Mouse (Mus musculus) hindbrain, embryonic 11.5 days (tissue): ENCODE results near the gene Dnajc30. TPM values are rescaled to one million over a fixed set of nuclear protein-coding genes. Genes with fewer than 3 reads are reported as not detected.
"Not testable (repeated sequence)": the region's sequence is repeated elsewhere in the genome, so short reads cannot be mapped to it uniquely, and the experiment has no call there.

Source experiments
- ATAC-seq: fragments of 200-750 bp; cut with Nextera tagmentation; 2 replicates; pipeline ENCODE4 v1.8.0; 2017; ENCODE audit warnings: mild to moderate bottlenecking, moderate TSS enrichment, moderate library complexity; ENCODE audit not compliant: low FRiP score
- DNase-seq: peaks from one replicate; pipeline ENCODE4 v3.0.0-alpha.2; 2015; ENCODE audit warnings: low spot score
- H3K27ac ChIP-seq: fragments of 300-500 bp; sonication (generic); 2 replicates; pipeline ENCODE4 v1.5.1; 2014; ENCODE audit warnings: mild to moderate bottlenecking, low read depth, low read length
- H3K27me3 ChIP-seq: fragments of 300-500 bp; sonication (generic); 2 replicates; pipeline ENCODE4 v1.6.1; 2014; ENCODE audit warnings: mild to moderate bottlenecking, low read length, moderate library complexity, mixed read lengths; ENCODE audit not compliant: control insufficient read depth, insufficient read depth
- H3K36me3 ChIP-seq: fragments of 300-500 bp; sonication (generic); 2 replicates; pipeline ENCODE4 v1.6.1; 2014; ENCODE audit warnings: mild to moderate bottlenecking, low read length, moderate library complexity, mixed read lengths; ENCODE audit not compliant: control insufficient read depth, insufficient read depth
- H3K4me1 ChIP-seq: fragments of 300-500 bp; sonication (generic); replicated peaks from 2 replicates; pipeline ENCODE4 v1.6.1; 2014; ENCODE audit warnings: low read length, mixed read lengths; ENCODE audit not compliant: control insufficient read depth, insufficient read depth
- H3K4me2 ChIP-seq: fragments of 300-500 bp; sonication (generic); replicated peaks from 2 replicates; pipeline ENCODE4 v1.6.1; 2014; ENCODE audit warnings: mild to moderate bottlenecking, low read depth, low read length
- H3K4me3 ChIP-seq: fragments of 300-500 bp; sonication (generic); 2 replicates; pipeline ENCODE4 v1.5.1; 2014; ENCODE audit warnings: low read depth, low read length
- H3K9ac ChIP-seq: fragments of 300-500 bp; sonication (generic); 2 replicates; pipeline ENCODE4 v1.6.1; 2014; ENCODE audit warnings: low read depth, low read length
- H3K9me3 ChIP-seq: fragments of 300-500 bp; sonication (generic); 2 replicates; pipeline ENCODE4 v1.6.1; 2016; ENCODE audit warnings: low read length; ENCODE audit not compliant: control insufficient read depth
- WGBS: fragments of 180-500 bp; shearing (Covaris S2); extraction: QIAGEN DNeasy Blood & Tissue Kit; methylation state at CpG from one replicate; pipeline ENCODE4 v1.1.7; 2014; 5-methylcytosine and 5-hydroxymethylcytosine counted together
- polyA plus RNA-seq: library from polyadenylated mRNA; unstranded; fragments of >200 nt; fragmentation: Nextera tagmentation; extraction: Ambion mirVana; gene quantifications from 2 replicates; pipeline ENCODE4 v1.2.1, GENCODE M21; 2014

Gene Dnajc30
- polyA plus RNA-seq, 1 experiment from 2014 or later: 29.2 TPM

DNA sequence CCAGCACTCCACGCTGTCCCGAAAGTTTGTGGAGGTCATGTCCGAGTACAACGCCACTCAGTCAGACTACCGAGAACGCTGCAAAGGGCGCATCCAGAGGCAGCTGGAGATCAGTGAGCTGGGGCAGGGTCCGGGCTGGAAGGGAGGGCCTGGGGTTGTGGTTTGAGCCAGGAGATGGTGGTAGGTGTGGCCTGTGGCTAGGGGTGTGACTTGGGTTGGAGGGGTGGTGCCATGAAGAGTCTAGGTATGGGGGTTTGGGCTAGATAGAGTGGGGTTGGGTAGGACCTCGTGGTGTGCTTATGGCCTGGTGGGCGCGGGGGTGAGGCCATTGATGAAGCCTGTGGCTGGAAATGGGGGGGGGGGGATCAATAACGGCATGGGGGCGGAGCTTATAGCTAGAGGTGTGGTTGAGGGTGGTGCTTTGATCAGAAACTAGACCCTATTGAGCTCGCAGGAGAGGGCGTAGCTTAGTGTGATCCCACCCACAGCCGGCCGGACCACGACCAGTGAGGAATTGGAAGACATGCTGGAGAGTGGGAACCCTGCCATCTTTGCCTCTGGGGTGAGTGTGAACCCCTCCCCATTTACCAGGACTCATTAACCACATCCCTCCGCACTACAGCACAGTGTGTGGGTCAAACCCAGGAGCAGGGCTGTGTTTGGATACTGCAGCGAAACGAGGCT lies 21.8 kb upstream of the Dnajc30 start:
- ATAC-seq: no peak
- no peak overlapping the region for H3K4me3 ChIP-seq
- 28% methylated on average over 20 of the region's 21 CpGs for WGBS
- no peaks in the 10 kb centered on the region for H3K9me3 ChIP-seq
- no peak overlapping the region for H3K9ac ChIP-seq
- H3K4me1 ChIP-seq: 0 out of 2 replicates have a peak, but pooled peaks cover 2% of the 10 kb centered on the region
- no peaks in the 10 kb centered on the region; the same call in 1 of the 2 replicates for H3K27me3 ChIP-seq
- DNase-seq: no peak
- H3K27ac ChIP-seq: no peak overlapping the region
- no peak overlapping the region for H3K4me2 ChIP-seq
- no peaks in the 10 kb centered on the region for H3K36me3 ChIP-seq

GRCm38 (mm10) chr5:135044575-135044974 lies 19.4 kb upstream of the Dnajc30 start:
- H3K36me3 ChIP-seq: no peaks in the 10 kb centered on the region
- H3K27me3 ChIP-seq: no peaks in the 10 kb centered on the region; the same call in 1 of the 2 replicates
- no peak overlapping the region for H3K4me2 ChIP-seq
- H3K9ac ChIP-seq: no peak overlapping the region
- no peak overlapping the region for H3K27ac ChIP-seq
- WGBS: 88% methylated on average over 3 of the region's 3 CpGs
- DNase-seq: no peak
- H3K4me3 ChIP-seq: no peak overlapping the region
- ATAC-seq: no peak
- 0 out of 2 replicates have a peak, but pooled peaks cover 2% of the 10 kb centered on the region for H3K4me1 ChIP-seq
- H3K9me3 ChIP-seq: no peaks in the 10 kb centered on the region

GRCm38 (mm10) chr5:135048539-135048938 lies 15.5 kb upstream of the Dnajc30 start:
- no peaks in the 10 kb centered on the region for H3K27me3 ChIP-seq
- ATAC-seq: no peak
- no peaks in the 10 kb centered on the region for H3K36me3 ChIP-seq
- H3K4me2 ChIP-seq: no peak overlapping the region; the same call in 1 of the 2 replicates
- no peak overlapping the region for H3K4me3 ChIP-seq
- H3K4me1 ChIP-seq: no peaks in the 10 kb centered on the region
- H3K9ac ChIP-seq: no peak overlapping the region
- H3K9me3 ChIP-seq: no peaks in the 10 kb centered on the region
- H3K27ac ChIP-seq: no peak overlapping the region
- WGBS: 90% methylated on average over 5 of the region's 5 CpGs
- DNase-seq: no peak

- H3K27me3 ChIP-seq, H3K4me1 ChIP-seq, H3K27ac ChIP-seq, H3K4me2 ChIP-seq, H3K36me3 ChIP-seq, H3K9ac ChIP-seq, ATAC-seq, H3K9me3 ChIP-seq, DNase-seq, H3K4me3 ChIP-seq: not testable (repeated sequence)
- 86% methylated on average over 5 of the region's 6 CpGs for WGBS
Measured at GRCm38 (mm10) chr5:135049268-135049667, 14.7 kb upstream of the Dnajc30 start.

DNA sequence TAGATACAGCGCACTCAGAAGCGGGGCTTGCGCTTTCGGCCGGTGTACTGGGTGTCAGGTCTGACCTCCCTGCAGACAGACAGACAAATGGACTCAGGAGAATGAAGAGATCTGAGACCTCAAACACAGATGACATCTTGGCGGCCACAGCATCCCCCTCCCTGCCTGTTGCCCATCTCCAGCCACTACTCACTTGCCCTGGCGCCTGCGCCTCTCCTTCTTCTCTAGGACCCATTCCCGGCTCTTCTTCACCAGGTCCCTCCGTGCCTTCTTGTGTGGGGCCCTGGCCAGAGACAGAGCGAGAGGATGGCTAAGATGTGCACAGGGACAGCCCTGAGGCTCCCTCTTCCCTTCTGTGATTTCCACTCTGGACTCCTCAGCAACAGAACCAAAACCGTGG lies 10.6 kb upstream of the Dnajc30 start:
- H3K27me3 ChIP-seq: no peaks in the 10 kb centered on the region
- ATAC-seq: no peak
- H3K36me3 ChIP-seq: no peaks in the 10 kb centered on the region
- WGBS: 94% methylated on average over 12 of the region's 12 CpGs
- H3K27ac ChIP-seq: no peak overlapping the region
- H3K9ac ChIP-seq: no peak overlapping the region
- H3K4me2 ChIP-seq: no peak overlapping the region
- no peak for DNase-seq
- no peak overlapping the region for H3K4me3 ChIP-seq
- no peaks in the 10 kb centered on the region for H3K4me1 ChIP-seq
- no peaks in the 10 kb centered on the region for H3K9me3 ChIP-seq

- no peaks in the 10 kb centered on the region for H3K27me3 ChIP-seq
- H3K9me3 ChIP-seq: no peaks in the 10 kb centered on the region
- under 1% methylated on average over 40 of the region's 40 CpGs for whole genome bisulfite sequencing
- H3K4me1 ChIP-seq: no peaks in the 10 kb centered on the region
- ATAC-seq (peak; percentile 68; the same call in 1 of the 2 replicates), DNase-seq (no peak)
- H3K36me3 ChIP-seq: 0 out of 2 replicates have a peak, but pooled peaks cover 4% of the 10 kb centered on the region
- H3K4me2 ChIP-seq: peak overlapping the region; percentile 91
- no peak overlapping the region for H3K27ac ChIP-seq
- peak overlapping the region; percentile 85 for H3K4me3 ChIP-seq
- H3K9ac ChIP-seq: peak overlapping the region; percentile 87
Measured at GRCm38 (mm10) chr5:135064382-135064766, 372 bp downstream of the Dnajc30 start.

DNA sequence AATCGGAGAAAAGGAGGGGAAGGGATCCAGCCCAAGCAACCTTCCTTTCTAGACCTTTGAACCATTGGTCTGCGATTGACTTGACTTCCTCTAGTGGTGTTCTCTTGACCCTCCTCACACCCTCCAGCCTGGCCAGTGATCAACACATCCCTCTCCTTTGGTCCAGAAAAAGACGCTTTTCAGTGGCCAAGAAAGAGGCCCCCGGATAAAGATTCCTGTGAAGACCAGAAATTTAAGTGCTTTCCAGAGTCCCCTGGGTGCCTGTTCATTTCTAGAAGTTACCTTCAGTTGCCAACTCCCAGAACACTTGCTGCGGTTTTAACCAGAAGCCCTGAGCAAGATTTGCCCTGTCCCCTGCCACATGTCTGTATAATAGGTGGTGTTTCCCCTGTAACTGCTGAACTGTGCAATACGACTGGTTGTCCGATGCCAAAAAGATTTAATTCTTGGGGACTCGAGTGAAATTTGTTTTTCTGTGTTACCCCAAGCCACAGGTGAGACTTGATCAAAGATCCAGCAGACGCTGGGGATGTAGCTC lies 976 bp downstream of the Dnajc30 start, which contains the start of gene Bud23:
Gene Bud23, minus strand, starts transcription at position 51 of the 538 bp plus-strand sequence.
- H3K4me2 ChIP-seq: peak within 1 kb of the TSS; percentile 91
- not testable (repeated sequence) for H3K36me3 ChIP-seq, H3K27me3 ChIP-seq, ATAC-seq, DNase-seq, H3K4me1 ChIP-seq, H3K9me3 ChIP-seq, H3K27ac ChIP-seq
- peak within 1 kb of the TSS; percentile 87 for H3K9ac ChIP-seq
- 77% methylated on average over 9 of the region's 9 CpGs for WGBS
- H3K4me3 ChIP-seq: peak within 1 kb of the TSS; percentile 85

GRCm38 (mm10) chr5:135066008-135066407 lies 2.0 kb downstream of the Dnajc30 start:
- H3K36me3 ChIP-seq: no peaks in the 10 kb centered on the region
- ATAC-seq (no peak), DNase-seq (no peak)
- H3K27me3 ChIP-seq: no peaks in the 10 kb centered on the region
- H3K4me3 ChIP-seq: no peak overlapping the region
- no peak overlapping the region for H3K9ac ChIP-seq
- no peaks in the 10 kb centered on the region for H3K4me1 ChIP-seq
- no peak overlapping the region for H3K27ac ChIP-seq
- H3K4me2 ChIP-seq: no peak overlapping the region
- H3K9me3 ChIP-seq: no peaks in the 10 kb centered on the region
- 96% methylated on average over 3 of the region's 3 CpGs for WGBS

DNA sequence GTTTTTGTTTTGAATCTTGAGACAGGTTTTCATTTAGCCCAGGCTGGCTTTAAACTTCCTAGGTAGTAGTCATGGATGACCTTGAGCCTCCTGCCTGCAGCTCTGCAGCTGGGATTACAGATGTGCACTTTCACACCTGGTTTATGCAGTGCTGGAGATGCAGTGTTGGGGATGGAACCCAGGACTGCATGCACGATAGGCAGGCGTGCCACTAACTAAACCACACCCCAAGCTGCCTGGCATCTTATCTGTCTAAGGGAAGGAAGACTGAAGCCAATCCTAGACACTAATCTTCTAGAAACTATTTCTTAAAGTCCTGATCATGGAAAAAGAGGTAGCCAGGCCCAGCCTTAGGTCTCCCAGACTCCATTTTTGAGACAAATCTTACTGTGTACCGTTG lies 6.4 kb downstream of the Dnajc30 start:
- WGBS: 91% methylated on average over 3 of the region's 3 CpGs
- H3K4me3 ChIP-seq: no peak overlapping the region
- DNase-seq (no peak), ATAC-seq (no peak)
- H3K36me3 ChIP-seq: no peaks in the 10 kb centered on the region
- H3K9ac ChIP-seq: no peak overlapping the region
- H3K27ac ChIP-seq: no peak overlapping the region
- H3K4me1 ChIP-seq: peaks cover 4% of the 10 kb centered on the region
- H3K4me2 ChIP-seq: no peak overlapping the region
- H3K9me3 ChIP-seq: no peaks in the 10 kb centered on the region
- H3K27me3 ChIP-seq: no peaks in the 10 kb centered on the region
